Mouse (Mus musculus) hindbrain, embryonic 13.5 days (tissue): ENCODE measurements around the gene Tmsb10. TPM values are rescaled to one million over a fixed set of nuclear protein-coding genes. Genes with fewer than 3 reads are reported as not detected.

ENCODE experiments used
- ATAC-seq: fragments of 200-750 bp; cut with Nextera tagmentation; 2 replicates; pipeline ENCODE4 v1.8.0; 2017; ENCODE audit warnings: moderate TSS enrichment; ENCODE audit not compliant: low FRiP score
- H3K27ac ChIP-seq: fragments of 300-500 bp; sonication (generic); 2 replicates; pipeline ENCODE4 v1.5.1; 2015; ENCODE audit warnings: inconsistent platforms, mild to moderate bottlenecking, moderate library complexity
- H3K27me3 ChIP-seq: fragments of 300-500 bp; sonication (generic); 2 replicates; pipeline ENCODE4 v1.6.1; 2015; ENCODE audit warnings: mild to moderate bottlenecking, inconsistent platforms
- H3K36me3 ChIP-seq: fragments of 300-500 bp; sonication (generic); 2 replicates; pipeline ENCODE4 v1.6.1; 2015; ENCODE audit warnings: mild to moderate bottlenecking, inconsistent platforms
- H3K4me1 ChIP-seq: fragments of 300-500 bp; sonication (generic); replicated peaks from 2 replicates; pipeline ENCODE4 v1.6.1; 2015; ENCODE audit warnings: inconsistent platforms
- H3K4me2 ChIP-seq: fragments of 300-500 bp; sonication (generic); 2 replicates; pipeline ENCODE4 v1.6.1; 2015; ENCODE audit warnings: inconsistent platforms, mild to moderate bottlenecking, moderate library complexity
- H3K4me3 ChIP-seq: fragments of 300-500 bp; sonication (generic); 2 replicates; pipeline ENCODE4 v1.5.1; 2015; ENCODE audit warnings: mild to moderate bottlenecking, inconsistent platforms
- H3K9ac ChIP-seq: fragments of 300-500 bp; sonication (generic); 2 replicates; pipeline ENCODE4 v1.6.1; 2015; ENCODE audit warnings: mild to moderate bottlenecking, inconsistent platforms
- H3K9me3 ChIP-seq: fragments of 300-500 bp; sonication (generic); 2 replicates; pipeline ENCODE4 v1.6.1; 2016; ENCODE audit warnings: inconsistent platforms
- WGBS: fragments of 180-500 bp; shearing (Covaris S2); methylation state at CpG from one replicate; pipeline ENCODE4 v1.1.7; 2015; 5-methylcytosine and 5-hydroxymethylcytosine counted together
- polyA plus RNA-seq: library from polyadenylated mRNA; unstranded; fragments of >200 nt; fragmentation: Nextera tagmentation; extraction: Ambion mirVana; gene quantifications from 2 replicates; pipeline ENCODE4 v1.2.1, GENCODE M21; 2015

Gene Tmsb10
- polyA plus RNA-seq, 1 experiment from 2014 or later: 5,881 TPM

GRCm38 (mm10) chr6:72926755-72927482 lies 31.6 kb downstream of the Tmsb10 start:
- Histone ChIP-seq H3K9me3 (no peaks in the 10 kb centered on the region), H3K9ac (no peak overlapping the region), H3K4me3 (no peak overlapping the region), H3K4me1 (0 out of 2 replicates have a peak, but pooled peaks cover 5% of the 10 kb centered on the region), H3K4me2 (no peak overlapping the region), H3K27ac (no peak overlapping the region), H3K27me3 (no peaks in the 10 kb centered on the region), H3K36me3 (no peaks in the 10 kb centered on the region)
- WGBS: 16% methylated on average over 9 of the region's 9 CpGs
- ATAC-seq: no peak

- H3K4me1 ChIP-seq: 0 out of 2 replicates have a peak, but pooled peaks cover 5% of the 10 kb centered on the region
- 88% methylated on average over 4 of the region's 4 CpGs for WGBS
- no peak for ATAC-seq
These were observed 32.5 kb downstream of the Tmsb10 start for GRCm38 (mm10) chr6:72926031-72926430.

GRCm38 (mm10) chr6:72923381-72923780 lies 35.2 kb downstream of the Tmsb10 start:
- H3K27me3 ChIP-seq: no peaks in the 10 kb centered on the region
- no peaks in the 10 kb centered on the region for H3K9me3 ChIP-seq
- H3K9ac ChIP-seq: no peak overlapping the region
- H3K4me1 ChIP-seq: 0 out of 2 replicates have a peak, but pooled peaks cover 5% of the 10 kb centered on the region
- no peak overlapping the region for H3K27ac ChIP-seq
- 91% methylated on average over 8 of the region's 8 CpGs for WGBS
- no peak overlapping the region for H3K4me3 ChIP-seq
- ATAC-seq: no peak
- no peak overlapping the region for H3K4me2 ChIP-seq
- H3K36me3 ChIP-seq: no peaks in the 10 kb centered on the region

More at GRCm38 (mm10) chr6:72926031-72926430, 32.5 kb downstream of the Tmsb10 start:
- Histone ChIP-seq H3K4me2 (no peak overlapping the region), H3K9ac (no peak overlapping the region), H3K4me3 (no peak overlapping the region), H3K9me3 (no peaks in the 10 kb centered on the region), H3K36me3 (no peaks in the 10 kb centered on the region), H3K27me3 (no peaks in the 10 kb centered on the region), H3K27ac (no peak overlapping the region)

- Histone ChIP-seq H3K27ac (no peak overlapping the region), H3K27me3 (no peaks in the 10 kb centered on the region), H3K9ac (no peak overlapping the region), H3K9me3 (no peaks in the 10 kb centered on the region), H3K4me1 (no peaks in the 10 kb centered on the region), H3K4me2 (no peak overlapping the region), H3K36me3 (no peaks in the 10 kb centered on the region), H3K4me3 (no peak overlapping the region)
- ATAC-seq: no peak
- 95% methylated on average over 3 of the region's 3 CpGs for WGBS
These were observed 37.5 kb downstream of the Tmsb10 start for GRCm38 (mm10) chr6:72921081-72921480.

- Histone ChIP-seq H3K9me3 (no peaks in the 10 kb centered on the region), H3K27ac (no peak overlapping the region), H3K9ac (no peak overlapping the region), H3K27me3 (no peaks in the 10 kb centered on the region), H3K4me1 (no peaks in the 10 kb centered on the region), H3K36me3 (no peaks in the 10 kb centered on the region), H3K4me3 (no peak overlapping the region), H3K4me2 (no peak overlapping the region)
- no peak for ATAC-seq
- WGBS: 62% methylated on average over 9 of the region's 9 CpGs
These were observed 40.0 kb downstream of the Tmsb10 start for GRCm38 (mm10) chr6:72918510-72919033.

- H3K4me2 ChIP-seq: no peak overlapping the region
- no peak overlapping the region for H3K27ac ChIP-seq
- ATAC-seq: no peak
- H3K27me3 ChIP-seq: no peaks in the 10 kb centered on the region
- H3K9me3 ChIP-seq: no peaks in the 10 kb centered on the region
- 83% methylated on average over 7 of the region's 7 CpGs for WGBS
- H3K36me3 ChIP-seq: no peaks in the 10 kb centered on the region
- no peaks in the 10 kb centered on the region for H3K4me1 ChIP-seq
- H3K4me3 ChIP-seq: no peak overlapping the region
- H3K9ac ChIP-seq: no peak overlapping the region
These were observed 42.2 kb downstream of the Tmsb10 start for GRCm38 (mm10) chr6:72916330-72916729.

- Histone ChIP-seq H3K4me1 (no peaks in the 10 kb centered on the region), H3K36me3 (no peaks in the 10 kb centered on the region), H3K9me3 (no peaks in the 10 kb centered on the region), H3K27me3 (no peaks in the 10 kb centered on the region), H3K27ac (no peak overlapping the region), H3K9ac (no peak overlapping the region), H3K4me3 (no peak overlapping the region), H3K4me2 (no peak overlapping the region)
- ATAC-seq: no peak
- 85% methylated on average over 6 of the region's 6 CpGs for WGBS
These were observed 44.3 kb downstream of the Tmsb10 start for GRCm38 (mm10) chr6:72914087-72914749.

GRCm38 (mm10) chr6:72911261-72911660 lies 47.3 kb downstream of the Tmsb10 start:
- Histone ChIP-seq H3K4me1 (no peaks in the 10 kb centered on the region), H3K4me3 (no peak overlapping the region), H3K27ac (no peak overlapping the region)

More at GRCm38 (mm10) chr6:72911261-72911660, 47.3 kb downstream of the Tmsb10 start:
- 69% methylated on average over 4 of the region's 4 CpGs for WGBS
- Histone ChIP-seq H3K4me2 (no peak overlapping the region), H3K9ac (no peak overlapping the region), H3K27me3 (no peaks in the 10 kb centered on the region), H3K9me3 (no peaks in the 10 kb centered on the region), H3K36me3 (no peaks in the 10 kb centered on the region)
- no peak for ATAC-seq

Other genes with a start within 250 kb of the Tmsb10 start
- 7.4 and 8.0 TPM in 2 replicates for gene Tcf7l1, start 169.5 kb downstream of the Tmsb10 start, polyA plus RNA-seq
- 27.0 and 29.3 TPM in 2 replicates for gene Kcmf1, start 58.8 kb downstream of the Tmsb10 start, polyA plus RNA-seq